Mouse (Mus musculus) MEL (cell line): ENCODE data around the gene D6Ertd527e.

Source experiments
- EP300 ChIP-seq, 2 experiments: IDR thresholded peaks; 2 replicates each; pipeline ENCODE4 v1.6.1; 2011; ENCODE audit warnings: improper control_type of control experiment in 2 of 2, low read length in 2 of 2, low read depth in 1 of 2, mild to moderate bottlenecking in 1 of 2
- GATA1 ChIP-seq: IDR thresholded peaks from 2 replicates; pipeline ENCODE4 v1.6.1; 2011; ENCODE audit warnings: low read depth, low read length, improper control_type of control experiment
- MEF2A ChIP-seq: IDR thresholded peaks from 2 replicates; pipeline ENCODE4 v1.6.1; 2014; ENCODE audit warnings: low read depth, mild to moderate bottlenecking, inconsistent platforms, low read length, improper control_type of control experiment; ENCODE audit not compliant: poor library complexity, insufficient replicate concordance, severe bottlenecking; ENCODE audit errors: extremely low read depth
- POLR2A ChIP-seq, 2 experiments: IDR thresholded peaks; 2 replicates each; pipeline ENCODE4 v1.6.1; 2011 to 2012; ENCODE audit warnings: low read length in 2 of 2, mild to moderate bottlenecking in 2 of 2, control low read depth in 1 of 2, improper control_type of control experiment in 1 of 2, low read depth in 1 of 2, moderate library complexity in 1 of 2; ENCODE audit not compliant: control insufficient read depth in 1 of 2, insufficient read depth in 1 of 2, poor library complexity in 1 of 2
- SIN3A ChIP-seq: IDR thresholded peaks from 2 replicates; pipeline ENCODE4 v1.6.1; 2012; ENCODE audit warnings: low read length, improper control_type of control experiment, inconsistent platforms

- TF ChIP-seq SIN3A (no peak), MEF2A (no peak), POLR2A (IDR thresholded peaks at IDR 0.05; ENCODE audit: control insufficient read depth in 1 of 2, insufficient read depth in 1 of 2, low read depth in 1 of 2, low read length in 2 of 2, poor library complexity in 1 of 2) (no peak), GATA1 (no peak), EP300 (IDR thresholded peaks at IDR 0.05; ENCODE audit: low read depth in 1 of 2, low read length in 2 of 2) (no peak)
Observed at GRCm38 (mm10) chr6:87070641-87071040, 33.9 kb upstream of the D6Ertd527e start.
